Mouse (Mus musculus): Measurements from ENCODE around the gene Zmiz1. TPM values are rescaled to one million over a fixed set of nuclear protein-coding genes. Genes with fewer than 3 reads are reported as not detected.

Zmiz1 gene
- polyA plus RNA-seq, 1 experiment from 2014 or later = 31.3 TPM

DNA sequence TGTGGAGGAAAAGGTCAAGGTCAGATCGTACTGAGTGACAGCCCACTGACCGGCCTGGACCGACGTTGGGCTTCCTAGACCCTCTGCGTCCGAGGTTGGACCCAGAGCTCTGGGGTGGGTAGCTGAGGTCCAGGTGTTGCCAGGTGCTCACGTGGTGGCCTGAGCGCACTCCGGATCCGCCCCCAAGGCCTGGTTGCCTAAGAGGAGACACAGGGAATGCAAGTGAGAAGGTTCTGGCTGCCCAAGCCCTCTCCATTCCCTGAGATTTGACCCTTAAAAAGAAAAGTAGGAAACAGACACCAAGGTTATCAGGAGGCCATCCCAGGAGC lies 235.5 kb downstream of the Zmiz1 start:
- Histone ChIP-seq H3K27me3 (ENCODE audit: control insufficient read depth, insufficient read depth, low read length) (no peaks in the 10 kb centered on the region), H3K27ac (replicated peaks in 1 of 2; ENCODE audit: control insufficient read depth in 1 of 2, insufficient read depth in 1 of 2, low read depth in 2 of 2, low read length in 2 of 2) (peak overlapping the region; percentile 41 to 82), H3K4me2 (ENCODE audit: low read length) (peak overlapping the region; percentile 87), H3K36me3 (ENCODE audit: control insufficient read depth, insufficient read depth, low read length) (peaks cover 44% of the 10 kb centered on the region), H3K9ac (ENCODE audit: low read length) (peak overlapping the region; percentile 98), H3K4me1 (ENCODE audit: control insufficient read depth in 2 of 2, insufficient read depth in 2 of 2, low read length in 2 of 2) (peaks cover 20 to 24% of the 10 kb centered on the region in 2 experiments), H3K4me3 (ENCODE audit: control insufficient read depth in 1 of 2, insufficient read depth in 1 of 2, low read depth in 1 of 2, low read length in 2 of 2) (peak overlapping the region; percentile 82 to 98), H3K9me3 (ENCODE audit: control insufficient read depth, low read length) (no peaks in the 10 kb centered on the region)
- WGBS = under 1% methylated on average over 10 of the region's 10 CpGs
- ATAC-seq (ENCODE audit: insufficient number of reproducible peaks, insufficient read depth, low FRiP score, low read depth) = peak; percentile 52

DNA sequence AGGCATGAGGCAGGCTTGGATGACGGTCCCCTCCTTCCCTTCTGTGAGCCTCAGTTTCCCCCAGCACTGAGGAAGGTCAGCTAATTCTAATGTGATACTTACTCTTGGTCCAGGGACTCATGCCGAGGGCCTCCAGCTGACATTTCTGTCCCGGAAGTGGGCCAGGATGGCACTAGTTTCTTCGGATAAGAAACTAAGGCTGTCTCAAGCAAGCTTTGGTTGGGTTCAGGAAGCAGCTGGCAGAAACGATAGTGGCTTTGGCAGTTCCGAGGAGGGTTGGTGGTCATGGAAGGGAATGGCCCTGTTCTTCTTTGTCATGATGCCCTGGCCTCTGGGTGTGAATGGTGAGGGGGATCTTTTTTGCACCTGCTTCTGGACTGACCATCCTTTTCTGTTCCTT lies 236.1 kb downstream of the Zmiz1 start:
- ATAC-seq (ENCODE audit: insufficient number of reproducible peaks, insufficient read depth, low FRiP score, low read depth) = no peak
- Histone ChIP-seq H3K27me3 (ENCODE audit: control insufficient read depth, insufficient read depth, low read length) (no peaks in the 10 kb centered on the region), H3K9ac (ENCODE audit: low read length) (peak overlapping the region; percentile 98), H3K9me3 (ENCODE audit: control insufficient read depth, low read length) (no peaks in the 10 kb centered on the region), H3K4me2 (ENCODE audit: low read length) (peak overlapping the region; percentile 87), H3K36me3 (ENCODE audit: control insufficient read depth, insufficient read depth, low read length) (peaks cover 49% of the 10 kb centered on the region), H3K4me3 (ENCODE audit: control insufficient read depth in 1 of 2, insufficient read depth in 1 of 2, low read depth in 1 of 2, low read length in 2 of 2) (peak overlapping the region; percentile 82 to 98), H3K27ac (replicated peaks in 1 of 2; ENCODE audit: control insufficient read depth in 1 of 2, insufficient read depth in 1 of 2, low read depth in 2 of 2, low read length in 2 of 2) (peak overlapping the region; percentile 41 to 82), H3K4me1 (ENCODE audit: control insufficient read depth in 2 of 2, insufficient read depth in 2 of 2, low read length in 2 of 2) (peaks cover 20 to 24% of the 10 kb centered on the region in 2 experiments)
- 34% methylated on average over 6 of the region's 6 CpGs for WGBS

DNA sequence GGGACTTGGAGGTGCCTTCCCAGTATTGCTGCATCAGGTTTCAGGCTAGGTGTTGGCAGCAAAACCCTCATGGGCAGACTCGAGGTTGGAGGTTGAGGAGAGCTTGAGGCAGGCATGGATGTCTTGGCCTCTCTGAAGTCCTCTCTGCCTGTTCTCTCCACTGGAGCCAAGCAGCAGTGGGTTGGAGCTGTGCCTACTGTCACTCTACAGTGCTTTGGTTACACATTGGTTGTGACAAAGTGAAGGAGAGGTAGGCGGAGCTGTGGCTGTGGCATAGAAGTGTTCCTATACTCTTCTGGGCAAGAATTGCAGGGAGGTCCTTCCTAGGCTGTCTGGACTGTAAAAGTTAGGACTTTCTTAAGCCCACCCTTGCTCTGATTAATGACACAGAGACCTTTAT lies 237.4 kb downstream of the Zmiz1 start:
- Histone ChIP-seq H3K4me2 (ENCODE audit: low read length) (peak overlapping the region; percentile 87), H3K27me3 (ENCODE audit: control insufficient read depth, insufficient read depth, low read length) (no peaks in the 10 kb centered on the region), H3K36me3 (ENCODE audit: control insufficient read depth, insufficient read depth, low read length) (peaks cover 62% of the 10 kb centered on the region), H3K9ac (ENCODE audit: low read length) (0 out of 2 replicates have a peak overlapping the region, but pooled peaks have one; percentile 98), H3K4me3 (ENCODE audit: control insufficient read depth in 1 of 2, insufficient read depth in 1 of 2, low read depth in 1 of 2, low read length in 2 of 2) (peak overlapping the region in 1 of 2 experiments; percentile 98; a peak in 1 of 4 replicates), H3K4me1 (ENCODE audit: control insufficient read depth in 2 of 2, insufficient read depth in 2 of 2, low read length in 2 of 2) (peaks cover 20 to 24% of the 10 kb centered on the region in 2 experiments), H3K9me3 (ENCODE audit: control insufficient read depth, low read length) (no peaks in the 10 kb centered on the region), H3K27ac (replicated peaks in 1 of 2; ENCODE audit: control insufficient read depth in 1 of 2, insufficient read depth in 1 of 2, low read depth in 2 of 2, low read length in 2 of 2) (no peak overlapping the region)
- 72% methylated on average over 2 of the region's 2 CpGs for WGBS
- ATAC-seq (ENCODE audit: insufficient number of reproducible peaks, insufficient read depth, low FRiP score, low read depth) = no peak

GRCm38 (mm10) chr14:25701986-25702385 lies 243.0 kb downstream of the Zmiz1 start:
- Histone ChIP-seq H3K27ac (replicated peaks in 1 of 2; ENCODE audit: control insufficient read depth in 1 of 2, insufficient read depth in 1 of 2, low read depth in 2 of 2, low read length in 2 of 2) (no peak overlapping the region), H3K9ac (ENCODE audit: low read length) (no peak overlapping the region), H3K27me3 (ENCODE audit: control insufficient read depth, insufficient read depth, low read length) (no peaks in the 10 kb centered on the region), H3K4me2 (ENCODE audit: low read length) (no peak overlapping the region), H3K36me3 (ENCODE audit: control insufficient read depth, insufficient read depth, low read length) (peaks cover 44% of the 10 kb centered on the region), H3K4me3 (ENCODE audit: control insufficient read depth in 1 of 2, insufficient read depth in 1 of 2, low read depth in 1 of 2, low read length in 2 of 2) (no peak overlapping the region), H3K4me1 (ENCODE audit: control insufficient read depth in 2 of 2, insufficient read depth in 2 of 2, low read length in 2 of 2) (0 out of 4 replicates have a peak, but pooled peaks cover 0 to 2% of the 10 kb centered on the region in 2 experiments), H3K9me3 (ENCODE audit: control insufficient read depth, low read length) (no peaks in the 10 kb centered on the region)
- no peak for ATAC-seq (ENCODE audit: insufficient number of reproducible peaks, insufficient read depth, low FRiP score, low read depth)

DNA sequence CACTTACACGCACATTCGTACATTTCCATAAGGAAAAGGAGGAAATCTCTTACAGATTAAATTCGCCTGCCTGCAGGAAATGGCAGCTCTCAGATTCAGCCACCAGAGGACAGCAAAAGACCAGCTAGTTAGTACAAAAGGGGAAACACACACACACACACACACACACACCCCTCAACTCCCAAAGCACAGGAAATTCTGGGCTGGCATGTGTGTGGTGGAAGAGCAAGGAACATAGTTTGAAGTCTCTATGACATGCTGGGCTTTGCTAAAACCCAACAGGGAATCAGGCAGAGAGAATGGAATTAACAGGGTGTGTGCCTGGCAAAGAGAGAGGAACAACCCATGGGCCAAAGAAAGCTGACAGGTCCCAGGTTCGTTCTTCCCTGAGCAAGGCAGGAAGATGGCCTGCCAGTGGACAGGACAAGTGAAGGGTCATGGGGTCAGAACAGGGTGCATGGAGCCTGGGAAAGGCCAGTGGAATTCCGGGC lies 248.8 kb downstream of the Zmiz1 start:
- Histone ChIP-seq H3K9me3 (ENCODE audit: control insufficient read depth, low read length) (no peaks in the 10 kb centered on the region), H3K9ac (ENCODE audit: low read length) (peak overlapping the region; percentile 31; the same call in 1 of the 2 replicates), H3K27ac (replicated peaks in 1 of 2; ENCODE audit: control insufficient read depth in 1 of 2, insufficient read depth in 1 of 2, low read depth in 2 of 2, low read length in 2 of 2) (peak overlapping the region; percentile 66 to 94), H3K27me3 (ENCODE audit: control insufficient read depth, insufficient read depth, low read length) (no peaks in the 10 kb centered on the region), H3K4me2 (ENCODE audit: low read length) (no peak overlapping the region), H3K4me1 (ENCODE audit: control insufficient read depth in 2 of 2, insufficient read depth in 2 of 2, low read length in 2 of 2) (peaks cover 43 to 44% of the 10 kb centered on the region in 2 experiments), H3K4me3 (ENCODE audit: control insufficient read depth in 1 of 2, insufficient read depth in 1 of 2, low read depth in 1 of 2, low read length in 2 of 2) (no peak overlapping the region), H3K36me3 (ENCODE audit: control insufficient read depth, insufficient read depth, low read length) (no peaks in the 10 kb centered on the region)
- WGBS = 48% methylated on average over 5 of the region's 5 CpGs
- ATAC-seq (ENCODE audit: insufficient number of reproducible peaks, insufficient read depth, low FRiP score, low read depth) = no peak

GRCm38 (mm10) chr14:25708451-25708850 lies 249.5 kb downstream of the Zmiz1 start:
- Histone ChIP-seq H3K4me1 (ENCODE audit: control insufficient read depth in 2 of 2, insufficient read depth in 2 of 2, low read length in 2 of 2) (peaks cover 43 to 44% of the 10 kb centered on the region in 2 experiments), H3K4me2 (ENCODE audit: low read length) (no peak overlapping the region), H3K9me3 (ENCODE audit: control insufficient read depth, low read length) (no peaks in the 10 kb centered on the region), H3K4me3 (ENCODE audit: control insufficient read depth in 1 of 2, insufficient read depth in 1 of 2, low read depth in 1 of 2, low read length in 2 of 2) (no peak overlapping the region), H3K27ac (replicated peaks in 1 of 2; ENCODE audit: control insufficient read depth in 1 of 2, insufficient read depth in 1 of 2, low read depth in 2 of 2, low read length in 2 of 2) (peak overlapping the region; percentile 66 to 94), H3K9ac (ENCODE audit: low read length) (peak overlapping the region; percentile 59), H3K27me3 (ENCODE audit: control insufficient read depth, insufficient read depth, low read length) (no peaks in the 10 kb centered on the region), H3K36me3 (ENCODE audit: control insufficient read depth, insufficient read depth, low read length) (no peaks in the 10 kb centered on the region)
- ATAC-seq (ENCODE audit: insufficient number of reproducible peaks, insufficient read depth, low FRiP score, low read depth) = no peak
- 37% methylated on average over 4 of the region's 4 CpGs for WGBS

- 82% methylated on average over 2 of the region's 2 CpGs for WGBS
- peak overlapping the region; percentile 59 for H3K9ac ChIP-seq (ENCODE audit: low read length)
- no peak overlapping the region for H3K4me3 ChIP-seq (ENCODE audit: control insufficient read depth in 1 of 2, insufficient read depth in 1 of 2, low read depth in 1 of 2, low read length in 2 of 2)
- H3K4me1 ChIP-seq (ENCODE audit: control insufficient read depth in 2 of 2, insufficient read depth in 2 of 2, low read length in 2 of 2) = peaks cover 43 to 44% of the 10 kb centered on the region in 2 experiments
- no peaks in the 10 kb centered on the region for H3K9me3 ChIP-seq (ENCODE audit: control insufficient read depth, low read length)
- ATAC-seq (ENCODE audit: insufficient number of reproducible peaks, insufficient read depth, low FRiP score, low read depth) = no peak
- no peaks in the 10 kb centered on the region for H3K27me3 ChIP-seq (ENCODE audit: control insufficient read depth, insufficient read depth, low read length)
- no peak overlapping the region for H3K4me2 ChIP-seq (ENCODE audit: low read length)
- H3K36me3 ChIP-seq (ENCODE audit: control insufficient read depth, insufficient read depth, low read length) = peaks cover 2% of the 10 kb centered on the region; the same call in 1 of the 2 replicates
- H3K27ac ChIP-seq (replicated peaks in 1 of 2; ENCODE audit: control insufficient read depth in 1 of 2, insufficient read depth in 1 of 2, low read depth in 2 of 2, low read length in 2 of 2) = peak overlapping the region; percentile 66 to 94; a peak in 3 of 4 replicates
These were observed 249.9 kb downstream of the Zmiz1 start for GRCm38 (mm10) chr14:25708917-25709316.

- H3K4me1 ChIP-seq (ENCODE audit: control insufficient read depth in 2 of 2, insufficient read depth in 2 of 2, low read length in 2 of 2) = peaks cover 43 to 44% of the 10 kb centered on the region in 2 experiments
- 19% methylated on average over 4 of the region's 4 CpGs for WGBS
These were observed 251.1 kb downstream of the Zmiz1 start for GRCm38 (mm10) chr14:25710073-25710472.

More at GRCm38 (mm10) chr14:25710073-25710472, 251.1 kb downstream of the Zmiz1 start:
- H3K27me3 ChIP-seq (ENCODE audit: control insufficient read depth, insufficient read depth, low read length) = no peaks in the 10 kb centered on the region
- H3K36me3 ChIP-seq (ENCODE audit: control insufficient read depth, insufficient read depth, low read length) = peaks cover 13% of the 10 kb centered on the region
- H3K4me2 ChIP-seq (ENCODE audit: low read length) = no peak overlapping the region
- 0 out of 2 replicates have a peak, but pooled peaks have one; percentile 9 for ATAC-seq (ENCODE audit: insufficient number of reproducible peaks, insufficient read depth, low FRiP score, low read depth)
- H3K4me3 ChIP-seq (ENCODE audit: control insufficient read depth in 1 of 2, insufficient read depth in 1 of 2, low read depth in 1 of 2, low read length in 2 of 2) = no peak overlapping the region
- no peaks in the 10 kb centered on the region for H3K9me3 ChIP-seq (ENCODE audit: control insufficient read depth, low read length)
- H3K9ac ChIP-seq (ENCODE audit: low read length) = peak overlapping the region; percentile 22; the same call in 1 of the 2 replicates
- H3K27ac ChIP-seq (replicated peaks in 1 of 2; ENCODE audit: control insufficient read depth in 1 of 2, insufficient read depth in 1 of 2, low read depth in 2 of 2, low read length in 2 of 2) = peak overlapping the region; percentile 93 to 94
